Mouse (Mus musculus): ENCODE results near the gene Leng8.

The Leng8 gene

DNA sequence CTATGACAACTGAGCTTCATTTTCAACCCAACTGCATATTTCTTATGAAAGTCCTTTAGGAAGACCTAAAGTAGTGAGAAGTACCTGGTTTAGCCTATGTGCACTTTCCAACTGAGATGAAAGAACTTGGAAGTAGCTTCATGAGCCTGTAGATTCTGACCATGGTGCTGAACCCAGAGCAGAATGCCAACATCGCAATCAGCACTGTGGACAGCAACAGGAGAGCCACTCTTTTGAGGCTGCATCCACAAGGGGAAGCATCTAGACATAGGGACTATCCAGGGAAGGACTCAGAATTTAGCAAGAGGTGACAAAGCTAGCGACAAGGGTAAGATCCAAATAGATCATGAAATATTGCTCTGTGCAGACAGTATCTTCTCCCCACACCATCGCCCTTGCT is 41.6 kb downstream of the Leng8 start:
- no peak for DNase-seq (ENCODE audit: low read depth, low spot score)
- no peaks in the 10 kb centered on the region for H3K27me3 ChIP-seq (ENCODE audit: control insufficient read depth, insufficient read depth, low read length, poor library complexity, severe bottlenecking)

More for the DNA sequence above, 41.6 kb downstream of the Leng8 start:
- no peaks in the 10 kb centered on the region for H3K36me3 ChIP-seq (ENCODE audit: control insufficient read depth, insufficient read depth, low read length, poor library complexity, severe bottlenecking)
